Mouse (Mus musculus) ovary, postnatal 36 days (tissue): ENCODE results near the gene Zfp385a.
A peak's percentile ranks its signal among the peaks of the same experiment; 100 is the strongest.

Experiments used
- DNase-seq: peaks from one replicate; pipeline ENCODE4 v3.0.0; 2022; ENCODE audit warnings: low spot score, mixed read lengths

The Zfp385a gene

GRCm38 (mm10) chr15:103308056-103308875, 31.6 kb downstream of the Zfp385a start:
- DNase-seq, result no peak

GRCm38 (mm10) chr15:103307125-103307524, 32.8 kb downstream of the Zfp385a start:
- peak; percentile 85 for DNase-seq

GRCm38 (mm10) chr15:103305792-103306645, 33.9 kb downstream of the Zfp385a start:
- no peak for DNase-seq

- DNase-seq, result peak; percentile 93
These were observed 34.7 kb downstream of the Zfp385a start for GRCm38 (mm10) chr15:103305070-103305678.

GRCm38 (mm10) chr15:103304616-103304969, 35.3 kb downstream of the Zfp385a start:
- no peak for DNase-seq

- no peak for DNase-seq
These were observed 35.8 kb downstream of the Zfp385a start for GRCm38 (mm10) chr15:103303916-103304615.

- no peak for DNase-seq
These were observed 37.4 kb downstream of the Zfp385a start for GRCm38 (mm10) chr15:103302341-103303021.

GRCm38 (mm10) chr15:103301547-103302340, 38.1 kb downstream of the Zfp385a start:
- no peak for DNase-seq

- DNase-seq, result no peak
These were observed 38.8 kb downstream of the Zfp385a start for GRCm38 (mm10) chr15:103301046-103301445.

GRCm38 (mm10) chr15:103300560-103300959, 39.3 kb downstream of the Zfp385a start:
- no peak for DNase-seq

- peak; percentile 42 for DNase-seq
These were observed 39.8 kb downstream of the Zfp385a start for GRCm38 (mm10) chr15:103300067-103300471.

- DNase-seq, result no peak
These were observed 40.2 kb downstream of the Zfp385a start for GRCm38 (mm10) chr15:103299644-103300043.

- DNase-seq, result no peak
These were observed 40.9 kb downstream of the Zfp385a start for GRCm38 (mm10) chr15:103298861-103299616.

GRCm38 (mm10) chr15:103298026-103298425, 41.9 kb downstream of the Zfp385a start:
- DNase-seq, result no peak

GRCm38 (mm10) chr15:103297313-103297712, 42.6 kb downstream of the Zfp385a start:
- no peak for DNase-seq

GRCm38 (mm10) chr15:103295851-103296250, 44.0 kb downstream of the Zfp385a start:
- no peak for DNase-seq

GRCm38 (mm10) chr15:103294649-103295048, 45.2 kb downstream of the Zfp385a start:
- no peak for DNase-seq

GRCm38 (mm10) chr15:103293375-103293774, 46.5 kb downstream of the Zfp385a start:
- DNase-seq, result no peak

- DNase-seq, result no peak
These were observed 47.1 kb downstream of the Zfp385a start for GRCm38 (mm10) chr15:103292673-103293345.
